Mouse (Mus musculus) lung, postnatal 25 days (tissue): ENCODE data around the gene Ripor3.

Experiments used
- DNase-seq: peaks from one replicate; pipeline ENCODE4 v3.0.0; 2022; ENCODE audit warnings: low spot score

The Ripor3 gene

DNA sequence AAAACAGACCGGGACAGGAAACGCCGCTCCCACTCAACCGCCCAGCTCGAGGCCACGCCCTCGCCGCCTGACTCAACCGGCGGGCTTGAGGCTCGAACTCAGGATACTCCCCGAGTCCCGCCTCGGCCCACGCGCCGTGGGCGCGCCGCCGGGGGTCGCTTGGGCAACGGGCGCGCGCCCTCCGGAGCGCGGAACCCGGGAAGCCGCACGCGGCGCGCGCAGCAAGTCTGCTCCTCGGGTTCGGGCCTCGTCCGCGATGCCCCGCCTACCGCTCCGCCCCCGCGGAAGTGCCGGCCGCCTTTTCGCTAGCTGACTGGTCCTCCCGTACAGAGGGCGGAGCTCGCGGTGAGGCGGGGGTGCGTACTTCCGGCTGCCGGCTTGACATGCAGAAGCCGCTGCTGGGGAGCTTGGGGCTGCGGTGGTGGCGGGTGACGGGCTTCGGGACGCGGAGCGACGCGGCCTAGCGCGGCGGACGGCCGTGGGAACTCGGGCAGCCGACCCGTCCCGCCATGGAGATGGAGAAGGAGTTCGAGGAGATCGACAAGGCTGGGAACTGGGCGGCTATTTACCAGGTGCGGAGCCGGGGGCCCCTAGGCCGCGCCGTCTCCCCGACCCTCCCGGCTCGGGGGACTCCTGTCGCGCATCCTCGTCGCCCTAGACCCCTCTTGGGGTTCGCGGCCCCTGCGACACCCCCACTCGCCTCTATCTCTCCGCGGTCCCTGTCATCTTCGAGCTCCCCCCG lies 78.3 kb downstream of the Ripor3 start, which contains the start of gene Ptpn1:
Gene Ptpn1, plus strand, starts transcription at position 73 of the 742 bp plus-strand sequence.
- DNase-seq = peak; percentile 99

DNA sequence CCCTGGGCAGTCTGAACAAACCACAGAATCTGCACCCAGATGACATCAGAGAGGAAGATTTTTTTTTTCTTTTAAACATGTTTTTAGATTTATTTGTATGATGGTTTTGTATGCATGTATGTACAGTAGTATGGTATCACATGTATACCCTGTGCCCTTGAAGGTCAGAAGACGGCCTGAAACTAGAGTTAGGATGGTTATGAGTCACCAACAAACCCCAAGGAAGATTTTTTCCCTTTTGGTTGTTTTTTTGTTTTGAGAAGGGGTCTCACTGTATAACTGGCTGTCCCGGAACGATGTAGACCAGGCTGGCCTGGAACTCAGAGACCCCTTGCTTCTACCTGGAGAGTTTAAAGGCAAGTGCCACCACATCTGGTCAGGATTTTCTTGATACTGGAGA lies 79.4 kb downstream of the Ripor3 start:
- no peak for DNase-seq
